Mouse (Mus musculus): ENCODE results near the gene Selenoh. TPM values are rescaled to one million over a fixed set of nuclear protein-coding genes. Genes with fewer than 3 reads are reported as not detected.
"Not testable (repeated sequence)": the region's sequence is repeated elsewhere in the genome, so short reads cannot be mapped to it uniquely, and the experiment has no call there.

The Selenoh gene
- total and polyA plus RNA-seq, 3 experiments: 51.5 to 384 (median 160) TPM

GRCm38 (mm10) chr2:84677968-84678880, 7.7 kb upstream of the Selenoh start, which contains the start of the genes Gm28635 and Med19:
Gene Gm28635, minus strand, starts transcription at chr2:84678041.
Gene Med19, plus strand, starts transcription at chr2:84678402.
- no peak for TF ChIP-seq GATA1 (IDR thresholded peaks at IDR 0.05; ENCODE audit: borderline replicate concordance, low read length)
- no peak for TF ChIP-seq GATA2 (IDR thresholded peaks at IDR 0.05; ENCODE audit: borderline replicate concordance, low read depth, low read length)
- no peak for TF ChIP-seq CTCF (IDR thresholded peaks at IDR 0.05; ENCODE audit: low read depth, low read length)
- TF ChIP-seq POLR2AphosphoS5 (IDR thresholded peaks at IDR 0.05; ENCODE audit: insufficient replicate concordance, low read depth, low read length): no peak
- no peak for TF ChIP-seq TAL1 (conservative IDR thresholded peaks at IDR 0.05; ENCODE audit: low read depth, low read length)
- peaks cover 37% of the 10 kb centered on the region for H3K4me1 ChIP-seq (ENCODE audit: insufficient read depth, low read depth, low read length)
- peak; percentile 90 for DNase-seq (ENCODE audit: low spot score)
- no peaks in the 10 kb centered on the region for H3K27me3 ChIP-seq (ENCODE audit: insufficient read depth, low read length)
- H3K36me3 ChIP-seq (replicated peaks): peaks cover 55% of the 10 kb centered on the region
- H3K9me3 ChIP-seq (replicated peaks): no peaks in the 10 kb centered on the region
- peak within 1 kb of the TSS; percentile 98 for H3K4me3 ChIP-seq (ENCODE audit: low read depth, low read length)
- ATAC-seq (ENCODE audit: extremely low read depth, insufficient number of reproducible peaks, low FRiP score, poor library complexity, severe bottlenecking): peak; percentile 95

GRCm38 (mm10) chr2:84677270-84677967, 6.8 kb upstream of the Selenoh start:
- ATAC-seq (ENCODE audit: extremely low read depth, insufficient number of reproducible peaks, low FRiP score, poor library complexity, severe bottlenecking): peak; percentile 6; the same call in 1 of the 2 replicates

DNA sequence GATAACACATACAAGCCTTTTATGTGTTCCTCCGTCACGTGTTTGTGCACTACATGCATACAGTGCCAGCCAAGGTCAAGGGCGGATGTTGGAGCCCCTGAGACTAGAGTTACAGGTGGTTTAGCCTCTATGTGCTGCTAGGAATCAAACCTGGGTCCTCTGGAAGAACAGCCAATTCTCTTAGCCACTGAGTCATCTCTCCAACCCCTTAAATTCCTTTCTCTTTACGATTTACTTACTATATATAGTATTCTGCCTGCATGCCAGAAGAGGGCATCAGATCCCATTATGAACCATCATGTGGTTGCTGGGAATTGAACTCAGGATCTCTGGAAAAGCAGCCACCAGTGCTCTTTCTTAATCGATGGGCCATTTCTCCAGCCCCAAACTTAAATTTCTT, 965 bp upstream of the Selenoh start:
- not testable (repeated sequence) for H3K27me3 ChIP-seq (ENCODE audit: insufficient read depth, low read length); ATAC-seq (ENCODE audit: extremely low read depth, insufficient number of reproducible peaks, low FRiP score, poor library complexity, severe bottlenecking); DNase-seq (ENCODE audit: low spot score); H3K9me3 ChIP-seq (replicated peaks); H3K4me3 ChIP-seq (ENCODE audit: low read depth, low read length)
- peaks cover 66% of the 10 kb centered on the region for H3K36me3 ChIP-seq (replicated peaks)
- H3K4me1 ChIP-seq (ENCODE audit: insufficient read depth, low read depth, low read length): peaks cover 34% of the 10 kb centered on the region

More at GRCm38 (mm10) chr2:84677270-84677967, 6.8 kb upstream of the Selenoh start:
- H3K36me3 ChIP-seq (replicated peaks): peaks cover 57% of the 10 kb centered on the region
- H3K4me1 ChIP-seq (ENCODE audit: insufficient read depth, low read depth, low read length): peaks cover 33% of the 10 kb centered on the region
- no peaks in the 10 kb centered on the region for H3K9me3 ChIP-seq (replicated peaks)
- TF ChIP-seq GATA2 (IDR thresholded peaks at IDR 0.05; ENCODE audit: borderline replicate concordance, low read depth, low read length) (no peak), CTCF (IDR thresholded peaks at IDR 0.05; ENCODE audit: low read depth, low read length) (no peak), TAL1 (conservative IDR thresholded peaks at IDR 0.05; ENCODE audit: low read depth, low read length) (no peak), POLR2AphosphoS5 (IDR thresholded peaks at IDR 0.05; ENCODE audit: insufficient replicate concordance, low read depth, low read length) (no peak), GATA1 (IDR thresholded peaks at IDR 0.05; ENCODE audit: borderline replicate concordance, low read length) (no peak)
- H3K4me3 ChIP-seq (ENCODE audit: low read depth, low read length): peak overlapping the region; percentile 98
- DNase-seq (ENCODE audit: low spot score): no peak
- no peaks in the 10 kb centered on the region for H3K27me3 ChIP-seq (ENCODE audit: insufficient read depth, low read length)

DNA sequence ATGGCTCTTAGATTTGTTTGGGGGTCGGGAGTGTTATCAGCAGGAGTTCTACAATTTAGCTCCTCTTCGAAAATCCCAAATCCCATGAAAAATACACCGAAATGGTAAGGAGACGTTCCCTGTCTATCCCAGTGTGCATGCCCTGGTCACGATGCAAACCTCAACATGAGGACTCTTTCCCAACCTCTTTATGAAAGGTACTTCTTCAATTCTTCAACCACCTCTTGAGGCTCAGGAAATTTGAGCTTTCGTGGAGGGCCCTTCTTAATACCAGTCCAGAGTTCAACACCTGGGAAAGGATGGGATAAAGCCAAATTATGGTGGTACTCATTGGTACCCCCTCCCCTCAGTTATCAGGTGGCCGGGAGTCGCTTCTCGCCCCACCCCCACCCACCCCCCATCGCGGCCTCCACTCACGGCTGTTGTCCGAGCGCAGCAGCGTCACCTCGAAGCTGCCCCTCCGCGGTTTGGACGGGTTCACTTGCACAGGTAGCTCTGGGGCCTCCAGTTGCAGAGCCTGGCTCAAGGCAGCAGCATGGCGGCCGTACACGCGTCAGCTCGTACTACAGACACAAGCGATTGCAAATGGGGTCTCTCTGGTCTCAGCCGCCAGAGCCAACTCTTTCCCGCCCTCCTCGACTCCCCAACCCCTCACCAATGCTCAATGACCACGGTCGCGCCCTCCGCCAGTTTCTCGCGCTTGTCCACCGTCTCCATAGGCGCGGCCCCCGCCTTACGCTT, 572 bp downstream of the Selenoh start:
- TF ChIP-seq GATA1 (IDR thresholded peaks at IDR 0.05; ENCODE audit: borderline replicate concordance, low read length) (no peak), CTCF (IDR thresholded peaks at IDR 0.05; ENCODE audit: low read depth, low read length) (no peak), GATA2 (IDR thresholded peaks at IDR 0.05; ENCODE audit: borderline replicate concordance, low read depth, low read length) (no peak), TAL1 (conservative IDR thresholded peaks at IDR 0.05; ENCODE audit: low read depth, low read length) (no peak), POLR2AphosphoS5 (IDR thresholded peaks at IDR 0.05; ENCODE audit: insufficient replicate concordance, low read depth, low read length) (no peak)

GRCm38 (mm10) chr2:84666081-84666480, 4.5 kb downstream of the Selenoh start:
- TF ChIP-seq CTCF (IDR thresholded peaks at IDR 0.05; ENCODE audit: low read depth, low read length) (no peak), GATA2 (IDR thresholded peaks at IDR 0.05; ENCODE audit: borderline replicate concordance, low read depth, low read length) (no peak), GATA1 (IDR thresholded peaks at IDR 0.05; ENCODE audit: borderline replicate concordance, low read length) (no peak), POLR2AphosphoS5 (IDR thresholded peaks at IDR 0.05; ENCODE audit: insufficient replicate concordance, low read depth, low read length) (no peak), TAL1 (conservative IDR thresholded peaks at IDR 0.05; ENCODE audit: low read depth, low read length) (no peak)
- Histone ChIP-seq H3K4me3 (ENCODE audit: low read depth, low read length) (no peak overlapping the region), H3K27me3 (ENCODE audit: insufficient read depth, low read length) (no peaks in the 10 kb centered on the region), H3K9me3 (replicated peaks) (no peaks in the 10 kb centered on the region), H3K4me1 (ENCODE audit: insufficient read depth, low read depth, low read length) (peaks cover 15% of the 10 kb centered on the region), H3K36me3 (replicated peaks) (peaks cover 28% of the 10 kb centered on the region)
- ATAC-seq (ENCODE audit: extremely low read depth, insufficient number of reproducible peaks, low FRiP score, poor library complexity, severe bottlenecking): no peak
- DNase-seq (ENCODE audit: low spot score): no peak

More for the DNA sequence above, 572 bp downstream of the Selenoh start:
- Histone ChIP-seq H3K4me1 (ENCODE audit: insufficient read depth, low read depth, low read length) (peaks cover 24% of the 10 kb centered on the region), H3K36me3 (replicated peaks) (peaks cover 55% of the 10 kb centered on the region), H3K4me3 (ENCODE audit: low read depth, low read length) (peak overlapping the region; percentile 94), H3K9me3 (replicated peaks) (no peaks in the 10 kb centered on the region), H3K27me3 (ENCODE audit: insufficient read depth, low read length) (no peaks in the 10 kb centered on the region)
- ATAC-seq (ENCODE audit: extremely low read depth, insufficient number of reproducible peaks, low FRiP score, poor library complexity, severe bottlenecking) (0 out of 2 replicates have a peak, but pooled peaks have one; percentile 4), DNase-seq (ENCODE audit: low spot score) (peak; percentile 17)

Measured in G1E (cell line).